In the genomic region with DNA sequence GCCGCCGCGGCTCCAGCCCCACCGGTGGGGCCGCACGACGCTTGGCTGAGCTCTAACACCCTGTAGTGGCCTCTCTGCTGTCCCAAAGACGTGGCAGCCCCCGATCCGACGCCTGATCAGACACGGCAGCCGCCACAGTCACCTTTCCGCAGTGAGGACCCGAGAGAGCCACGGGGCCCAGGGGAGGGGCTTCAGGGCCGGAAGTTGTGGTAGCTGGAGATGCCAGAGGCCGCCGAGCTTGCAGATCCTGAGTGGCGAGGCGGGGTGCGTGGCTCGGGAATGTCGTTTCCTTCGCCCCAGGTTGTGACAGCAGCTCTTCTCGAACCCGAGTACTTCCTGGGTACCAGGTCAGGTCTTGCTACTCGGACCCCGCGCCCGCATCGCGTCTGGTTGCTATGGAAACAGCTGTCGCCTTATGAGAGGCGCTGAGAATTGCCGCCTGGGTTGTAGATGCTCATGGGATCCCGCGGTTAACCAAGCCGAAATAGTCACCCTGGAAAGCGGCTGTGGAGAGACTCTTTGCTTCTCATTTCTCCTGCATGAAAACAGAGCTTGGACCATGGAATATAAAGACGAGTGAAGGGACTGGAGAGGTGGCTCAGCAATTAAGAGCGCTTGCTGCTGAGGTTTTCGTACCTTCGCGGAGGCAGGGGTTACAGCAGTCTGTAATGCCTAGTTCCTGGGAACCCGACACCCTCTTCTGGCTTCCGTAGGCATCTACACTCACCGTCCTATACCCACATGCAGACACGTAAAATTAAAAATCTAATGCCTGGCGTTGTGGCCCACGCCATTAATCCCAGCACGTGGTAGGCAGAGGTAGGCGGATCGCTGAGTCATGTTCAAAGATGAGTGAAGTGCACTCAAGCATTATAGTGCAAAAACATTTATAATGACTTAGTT, we compare ENCODE assay signal across 8 mouse cellular contexts. TPM values are rescaled to one million over a fixed set of nuclear protein-coding genes. Genes with fewer than 3 reads are reported as not detected.
DNase-seq lines count a peak whose midpoint lies in the region; ATAC-seq and TF ChIP-seq lines count a peak whose summit lies in the region.

A gene (minus strand): TSS at position 26 of the 903 bp plus-strand sequence.

- H3K27ac ChIP-seq in cortical plate, adult 2 months (ENCODE audit: insufficient read depth, low read length), result peak within 1 kb of the TSS; percentile 99
- H3K27ac ChIP-seq in hindbrain, postnatal 0 days, result peak within 1 kb of the TSS; percentile 98

- 0 out of 2 replicates have a peak, but pooled peaks have one; percentile 16 for TF ChIP-seq CTCF in cortical plate, adult 2 months (IDR thresholded peaks at IDR 0.05; ENCODE audit: extremely low read depth, insufficient read depth, low read length)
- TF ChIP-seq CTCF in hindbrain, postnatal 0 days (IDR thresholded peaks at IDR 0.05; ENCODE audit: low read depth), result peak; percentile 53

- peak; percentile 91 for DNase-seq in adipocyte (ENCODE audit: low spot score)
- peak; percentile 87 for DNase-seq in gastrocnemius, adult 8-10 months (ENCODE audit: low spot score in 2 of 2)
- DNase-seq in hindbrain, postnatal 0 days (ENCODE audit: low spot score), result peak; percentile 91
- DNase-seq in left cerebral cortex, adult 8-10 months (ENCODE audit: low spot score in 2 of 2), result peak; percentile 88 to 95
- peak; percentile 90 for DNase-seq in right cerebral cortex, adult 18-20 months
- DNase-seq in urinary bladder, postnatal 10 days (ENCODE audit: low spot score), result peak; percentile 60

- peak within 1 kb of the TSS; percentile 65 for H3K4me2 ChIP-seq in hindbrain, postnatal 0 days (ENCODE audit: low read depth, low read length)

- peak within 1 kb of the TSS; percentile 71 for H3K4me3 ChIP-seq in cortical plate, adult 2 months (ENCODE audit: insufficient read depth, low read length)
- H3K4me3 ChIP-seq in hindbrain, postnatal 0 days (ENCODE audit: low read length), result peak within 1 kb of the TSS; percentile 75

- peak within 1 kb of the TSS; percentile 76 for H3K9ac ChIP-seq in hindbrain, postnatal 0 days (replicated peaks; ENCODE audit: low read length)

- peak; percentile 57; the same call in 1 of the 2 replicates for TF ChIP-seq POLR2A in cortical plate, adult 2 months (IDR thresholded peaks at IDR 0.05; ENCODE audit: extremely low read depth, insufficient read depth, low read length)

- H3K27me3 ChIP-seq in hindbrain, postnatal 0 days (ENCODE audit: insufficient read depth, low read length), result no peaks in the 10 kb centered on the region

- H3K9me3 ChIP-seq in hindbrain, postnatal 0 days (ENCODE audit: low read length), result no peaks in the 10 kb centered on the region

- peak; percentile 95 for ATAC-seq in hindbrain, postnatal 0 days
- ATAC-seq in megakaryocyte, adult 5-6 weeks (ENCODE audit: poor library complexity, severe bottlenecking), result peak; percentile 95

- H3K4me1 ChIP-seq in cortical plate, adult 2 months (ENCODE audit: control insufficient read depth, insufficient read depth, low read length), result no peaks in the 10 kb centered on the region; the same call in 1 of the 2 replicates
- no peaks in the 10 kb centered on the region for H3K4me1 ChIP-seq in hindbrain, postnatal 0 days (ENCODE audit: insufficient read depth, low read length)

- H3K36me3 ChIP-seq in hindbrain, postnatal 0 days (ENCODE audit: insufficient read depth, low read length), result no peaks in the 10 kb centered on the region

- WGBS in hindbrain, postnatal 0 days, result 7% methylated on average over 54 of the region's 54 CpGs

RNA-seq across cellular contexts. Expression of the gene that starts here (rescaled TPM):
- 14.3 and 15.3 TPM in 2 replicates for polyA plus RNA-seq in cortical plate, adult 2 months (2012; rRNA removed)
- 1 to 10 TPM; 8.6 to 9.1 (median 9.0) TPM for total RNA-seq in gastrocnemius, adult 8-10 months (2022)
- total RNA-seq in hindbrain, postnatal 0 days (2014; rRNA removed), result 21.2 and 21.9 TPM in 2 replicates
- polyA plus RNA-seq in hindbrain, postnatal 0 days (2015; fragmentation: Nextera tagmentation; extraction: Ambion mirVana), result 25.5 and 27.5 TPM in 2 replicates
- total RNA-seq in left cerebral cortex, adult 8-10 months (2022), result 10 to 100 TPM; 22.6 to 28.0 (median 26.5) TPM
- 32.3 and 33.2 TPM in 2 replicates for total RNA-seq in megakaryocyte, adult 5-6 weeks (2015)
- total RNA-seq in megakaryocyte, adult 5-6 weeks (2017), result 30.8 and 31.8 TPM in 2 replicates

Comparison
In these comparisons a context has a peak if more than half of its experiments do, and no peak if none do; other contexts are left out.
1. Peak in every context shown above with its lines: DNase-seq, ATAC-seq, H3K4me3 ChIP-seq and H3K27ac ChIP-seq.